Mouse (Mus musculus) hindbrain, embryonic 12.5 days (tissue): ENCODE results near the gene Plcb1. TPM values are rescaled to one million over a fixed set of nuclear protein-coding genes. Genes with fewer than 3 reads are reported as not detected.

Experiments used
- ATAC-seq: fragments of 200-750 bp; cut with Nextera tagmentation; 2 replicates; pipeline ENCODE4 v1.8.0; 2017; ENCODE audit warnings: moderate TSS enrichment; ENCODE audit not compliant: low FRiP score
- H3K27ac ChIP-seq: fragments of 300-500 bp; sonication (generic); 2 replicates; pipeline ENCODE4 v1.5.1; 2016; ENCODE audit warnings: mild to moderate bottlenecking
- H3K27me3 ChIP-seq: fragments of 300-500 bp; sonication (generic); 2 replicates; pipeline ENCODE4 v1.6.1; 2016; ENCODE audit warnings: mild to moderate bottlenecking
- H3K36me3 ChIP-seq: fragments of 300-500 bp; sonication (generic); 2 replicates; pipeline ENCODE4 v1.6.1; 2016; ENCODE audit warnings: mild to moderate bottlenecking
- H3K4me1 ChIP-seq: fragments of 300-500 bp; sonication (generic); 2 replicates; pipeline ENCODE4 v1.6.1; 2016
- H3K4me2 ChIP-seq: fragments of 300-500 bp; sonication (generic); replicated peaks from 2 replicates; pipeline ENCODE4 v1.6.1; 2016; ENCODE audit warnings: mild to moderate bottlenecking
- H3K4me3 ChIP-seq: fragments of 300-500 bp; sonication (generic); 2 replicates; pipeline ENCODE4 v1.5.1; 2016; ENCODE audit warnings: mild to moderate bottlenecking
- H3K9ac ChIP-seq: fragments of 300-500 bp; sonication (generic); 2 replicates; pipeline ENCODE4 v1.6.1; 2016; ENCODE audit warnings: mild to moderate bottlenecking, moderate library complexity
- H3K9me3 ChIP-seq: fragments of 300-500 bp; sonication (generic); replicated peaks from 2 replicates; pipeline ENCODE4 v1.6.1; 2016; ENCODE audit warnings: mild to moderate bottlenecking
- WGBS: fragments of 180-500 bp; shearing (Covaris S2); methylation state at CpG from one replicate; pipeline ENCODE4 v1.1.7; 2016; 5-methylcytosine and 5-hydroxymethylcytosine counted together
- polyA plus RNA-seq: library from polyadenylated mRNA; unstranded; fragments of >200 nt; fragmentation: Nextera tagmentation; extraction: Ambion mirVana; gene quantifications from 2 replicates; pipeline ENCODE4 v1.2.1, GENCODE M21; 2016

The Plcb1 gene
- polyA plus RNA-seq, 1 experiment from 2014 or later: 20.6 TPM

DNA sequence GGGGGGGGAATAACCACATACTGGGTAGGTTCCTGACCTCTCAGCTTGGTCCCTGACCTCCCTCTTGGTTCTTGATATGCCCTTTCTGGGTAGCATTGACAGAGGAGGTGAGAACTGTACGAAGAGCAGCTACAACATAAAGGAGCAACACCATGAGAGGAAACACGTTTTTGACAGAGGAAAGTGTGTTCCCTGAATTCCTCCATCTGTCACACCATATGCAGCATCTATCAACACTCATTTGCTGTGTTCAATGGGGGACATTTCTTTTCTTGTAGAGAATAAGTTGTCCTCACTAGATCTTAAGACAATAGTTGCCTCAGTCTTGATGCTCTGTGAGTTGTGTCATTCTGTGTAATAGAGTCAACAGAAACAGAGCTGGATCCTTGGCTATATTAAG is 733.1 kb downstream of the Plcb1 start:
- Histone ChIP-seq H3K36me3 (no peaks in the 10 kb centered on the region), H3K4me1 (no peaks in the 10 kb centered on the region), H3K27me3 (no peaks in the 10 kb centered on the region), H3K4me2 (no peak overlapping the region), H3K9me3 (no peaks in the 10 kb centered on the region), H3K9ac (no peak overlapping the region), H3K27ac (no peak overlapping the region), H3K4me3 (no peak overlapping the region)
- ATAC-seq: no peak
- 39% methylated on average over 2 of the region's 2 CpGs for WGBS

Other genes starting within 250 kb of the Plcb1 start
- gene Hao1, start 231.7 kb upstream of the Plcb1 start, polyA plus RNA-seq: not detected in 2 replicates
- gene Tmx4, start 141.9 kb upstream of the Plcb1 start, polyA plus RNA-seq: 74.0 and 80.3 TPM in 2 replicates